Mouse (Mus musculus) gastrocnemius, adult 2 months (tissue): ENCODE results near the gene Clhc1. TPM values are rescaled to one million over a fixed set of nuclear protein-coding genes. Genes with fewer than 3 reads are reported as not detected.
"Not testable (repeated sequence)": the region's sequence is repeated elsewhere in the genome, so short reads cannot be mapped to it uniquely, and the experiment has no call there.

ENCODE experiments used
- DNase-seq: peaks from one replicate; pipeline ENCODE4 v3.0.0; 2022
- H3K27ac ChIP-seq: fragments of 200-600 bp; 2 replicates; pipeline ENCODE4 v1.8.1; 2022; ENCODE audit warnings: mild to moderate bottlenecking
- H3K4me3 ChIP-seq: fragments of 200-600 bp; 2 replicates; pipeline ENCODE4 v1.8.1; 2022; ENCODE audit warnings: mild to moderate bottlenecking, moderate library complexity
- CTCF ChIP-seq: fragments of 200-600 bp; IDR thresholded peaks from 2 replicates; pipeline ENCODE4 v1.8.1; 2022; ENCODE audit warnings: antibody characterized with exemption, mild to moderate bottlenecking, moderate library complexity
- intact Hi-C: fragments of 180-260 bp; cut with DNase I; formaldehyde crosslinking; loops from one replicate; pipeline ENCODE4 v1.15.1; 2025
- total RNA-seq, 2 experiments: library from RNA; stranded (reverse); gene quantifications; 2 replicates each; pipeline ENCODE4 v1.2.3; 2021

Gene Clhc1
- total RNA-seq, 2 experiments from 2014 or later = not detected

- intact Hi-C loops = loop anchor here (10.0 kb wide), 1 partner anchor 480 kb away; the partner anchor contains the start of gene Eml6
- DNase-seq = no peak
- TF ChIP-seq CTCF = no peak
- Histone ChIP-seq H3K4me3 (no peak overlapping the region), H3K27ac (no peak overlapping the region)
Observed at GRCm38 (mm10) chr11:29544225-29544945, 3.4 kb upstream of the Clhc1 start.

GRCm38 (mm10) chr11:29545150-29545752 is 2.5 kb upstream of the Clhc1 start:
- H3K4me3 ChIP-seq, H3K27ac ChIP-seq, DNase-seq: not testable (repeated sequence)
- intact Hi-C loops = loop anchor here (10.0 kb wide), 1 partner anchor 480 kb away; the partner anchor contains the start of gene Eml6

GRCm38 (mm10) chr11:29546297-29546696 is 1.5 kb upstream of the Clhc1 start:
- intact Hi-C loops = loop anchor here (10.0 kb wide), 1 partner anchor 479 kb away; the partner anchor contains the start of gene Eml6
- H3K4me3 ChIP-seq = peak overlapping the region; percentile 96
- not testable (repeated sequence) for DNase-seq, H3K27ac ChIP-seq

GRCm38 (mm10) chr11:29546762-29547161 is 988 bp upstream of the Clhc1 start:
- no peak for DNase-seq
- intact Hi-C loops = loop anchor here (1.0 to 10.0 kb wide), 3 partner anchors 20 to 478 kb away; partner anchors contain the start of genes Eml6, Mtif2 and Rtn4
- H3K4me3 ChIP-seq = peak overlapping the region; percentile 96
- TF ChIP-seq CTCF = no peak
- H3K27ac ChIP-seq = peak overlapping the region; percentile 94; the same call in 1 of the 2 replicates

GRCm38 (mm10) chr11:29547249-29547751 is 450 bp upstream of the Clhc1 start:
- TF ChIP-seq CTCF = no peak
- Histone ChIP-seq H3K4me3 (peak overlapping the region; percentile 96), H3K27ac (peak overlapping the region; percentile 94)
- intact Hi-C loops = loop anchor here (1.0 to 10.0 kb wide), 3 partner anchors 21 to 478 kb away; partner anchors contain the start of genes Eml6, Mtif2 and Rtn4
- DNase-seq = no peak

GRCm38 (mm10) chr11:29548504-29549424 is 1.0 kb downstream of the Clhc1 start:
- Histone ChIP-seq H3K27ac (peak overlapping the region; percentile 94), H3K4me3 (peak overlapping the region; percentile 96)
- intact Hi-C loops = loop anchor here (10.0 kb wide), 1 partner anchor 476 kb away; the partner anchor contains the start of gene Eml6
- TF ChIP-seq CTCF = no peak
- DNase-seq = no peak

GRCm38 (mm10) chr11:29549425-29549778 is 1.7 kb downstream of the Clhc1 start:
- intact Hi-C loops = loop anchor here (10.0 kb wide), 1 partner anchor 475 kb away; the partner anchor contains the start of gene Eml6

GRCm38 (mm10) chr11:29560452-29560851 is 12.7 kb downstream of the Clhc1 start:
- Histone ChIP-seq H3K27ac (no peak overlapping the region), H3K4me3 (no peak overlapping the region)
- intact Hi-C loops = no loop called here
- TF ChIP-seq CTCF = no peak
- no peak for DNase-seq

More at GRCm38 (mm10) chr11:29549425-29549778, 1.7 kb downstream of the Clhc1 start:
- Histone ChIP-seq H3K4me3 (no peak overlapping the region), H3K27ac (no peak overlapping the region)
- TF ChIP-seq CTCF = no peak; the same call in 1 of the 2 replicates
- DNase-seq = no peak

- TF ChIP-seq CTCF = no peak
Observed at GRCm38 (mm10) chr11:29560990-29561389, 13.2 kb downstream of the Clhc1 start.

GRCm38 (mm10) chr11:29563406-29563805 is 15.7 kb downstream of the Clhc1 start:
- intact Hi-C loops = no loop called here

More at GRCm38 (mm10) chr11:29560990-29561389, 13.2 kb downstream of the Clhc1 start:
- Histone ChIP-seq H3K27ac (no peak overlapping the region), H3K4me3 (no peak overlapping the region)
- no peak for DNase-seq
- intact Hi-C loops = no loop called here

GRCm38 (mm10) chr11:29571536-29571935 is 23.8 kb downstream of the Clhc1 start:
- no peak for DNase-seq
- H3K27ac ChIP-seq = no peak overlapping the region
- intact Hi-C loops = no loop called here
- H3K4me3 ChIP-seq = no peak overlapping the region
- TF ChIP-seq CTCF = no peak

More at GRCm38 (mm10) chr11:29563406-29563805, 15.7 kb downstream of the Clhc1 start:
- DNase-seq = no peak
- Histone ChIP-seq H3K4me3 (no peak overlapping the region), H3K27ac (no peak overlapping the region)
- TF ChIP-seq CTCF = no peak

GRCm38 (mm10) chr11:29572656-29573055 is 24.9 kb downstream of the Clhc1 start:
- Histone ChIP-seq H3K27ac (no peak overlapping the region), H3K4me3 (no peak overlapping the region)
- intact Hi-C loops = no loop called here
- no peak for DNase-seq
- no peak for TF ChIP-seq CTCF
